Mouse (Mus musculus): Measurements from ENCODE around the gene Cct8l1. TPM values are rescaled to one million over a fixed set of nuclear protein-coding genes. Genes with fewer than 3 reads are reported as not detected.
A peak's percentile ranks its signal among the peaks of the same experiment; 100 is the strongest.

Gene Cct8l1
- polyA plus RNA-seq, 1 experiment from 2014 or later: 0.20 TPM

GRCm38 (mm10) chr5:25532256-25533147 lies 16.6 kb downstream of the Cct8l1 start:
- H3K9me3 ChIP-seq: no peaks in the 10 kb centered on the region
- H3K9ac ChIP-seq: no peak overlapping the region
- no peak overlapping the region for H3K4me2 ChIP-seq
- no peaks in the 10 kb centered on the region for H3K27me3 ChIP-seq
- no peaks in the 10 kb centered on the region for H3K36me3 ChIP-seq
- WGBS: 52% methylated on average over 18 of the region's 18 CpGs
- H3K4me3 ChIP-seq: no peak overlapping the region
- peak overlapping the region; percentile 1; the same call in 1 of the 2 replicates for H3K27ac ChIP-seq (replicated peaks)
- H3K4me1 ChIP-seq (replicated peaks): peaks cover 11% of the 10 kb centered on the region
- no peak for ATAC-seq (ENCODE audit: low read depth)

- Histone ChIP-seq H3K4me3 (no peak overlapping the region), H3K27ac (replicated peaks) (no peak overlapping the region), H3K27me3 (no peaks in the 10 kb centered on the region), H3K9ac (no peak overlapping the region), H3K36me3 (no peaks in the 10 kb centered on the region), H3K4me2 (no peak overlapping the region), H3K4me1 (replicated peaks) (peaks cover 11% of the 10 kb centered on the region), H3K9me3 (no peaks in the 10 kb centered on the region)
- 86% methylated on average over 5 of the region's 5 CpGs for WGBS
- ATAC-seq (ENCODE audit: low read depth): no peak
These were observed 17.4 kb downstream of the Cct8l1 start for GRCm38 (mm10) chr5:25533298-25533697.

- H3K4me2 ChIP-seq: no peak overlapping the region
- H3K9me3 ChIP-seq: no peaks in the 10 kb centered on the region
- H3K27ac ChIP-seq (replicated peaks): no peak overlapping the region
- peaks cover 4% of the 10 kb centered on the region; the same call in 1 of the 2 replicates for H3K4me1 ChIP-seq (replicated peaks)
- H3K4me3 ChIP-seq: no peak overlapping the region
- H3K27me3 ChIP-seq: no peaks in the 10 kb centered on the region
- no peak overlapping the region for H3K9ac ChIP-seq
- ATAC-seq (ENCODE audit: low read depth): no peak
- WGBS: 88% methylated on average over 2 of the region's 2 CpGs
- H3K36me3 ChIP-seq: no peaks in the 10 kb centered on the region
These were observed 19.7 kb downstream of the Cct8l1 start for GRCm38 (mm10) chr5:25535566-25535965.

- Histone ChIP-seq H3K4me3 (no peak overlapping the region), H3K9ac (no peak overlapping the region), H3K27ac (replicated peaks) (no peak overlapping the region), H3K4me1 (replicated peaks) (peaks cover 4% of the 10 kb centered on the region; the same call in 1 of the 2 replicates), H3K36me3 (no peaks in the 10 kb centered on the region), H3K9me3 (no peaks in the 10 kb centered on the region), H3K27me3 (no peaks in the 10 kb centered on the region), H3K4me2 (no peak overlapping the region)
- WGBS: 51% methylated on average over 2 of the region's 2 CpGs
- no peak for ATAC-seq (ENCODE audit: low read depth)
These were observed 20.6 kb downstream of the Cct8l1 start for GRCm38 (mm10) chr5:25536451-25536850.

GRCm38 (mm10) chr5:25536921-25537409 lies 21.1 kb downstream of the Cct8l1 start:
- H3K4me3 ChIP-seq: no peak overlapping the region
- H3K4me1 ChIP-seq (replicated peaks): peaks cover 4% of the 10 kb centered on the region; the same call in 1 of the 2 replicates
- H3K27ac ChIP-seq (replicated peaks): no peak overlapping the region
- H3K27me3 ChIP-seq: no peaks in the 10 kb centered on the region
- H3K4me2 ChIP-seq: no peak overlapping the region
- H3K36me3 ChIP-seq: no peaks in the 10 kb centered on the region
- 51% methylated on average over 6 of the region's 6 CpGs for WGBS
- H3K9ac ChIP-seq: no peak overlapping the region
- no peak for ATAC-seq (ENCODE audit: low read depth)
- no peaks in the 10 kb centered on the region for H3K9me3 ChIP-seq

GRCm38 (mm10) chr5:25540412-25540811 lies 24.5 kb downstream of the Cct8l1 start:
- Histone ChIP-seq H3K9me3 (no peaks in the 10 kb centered on the region), H3K27ac (replicated peaks) (no peak overlapping the region), H3K27me3 (no peaks in the 10 kb centered on the region), H3K9ac (no peak overlapping the region), H3K4me1 (replicated peaks) (no peaks in the 10 kb centered on the region), H3K4me3 (no peak overlapping the region), H3K36me3 (no peaks in the 10 kb centered on the region), H3K4me2 (no peak overlapping the region)
- ATAC-seq (ENCODE audit: low read depth): no peak

- H3K9me3 ChIP-seq: no peaks in the 10 kb centered on the region
- H3K4me1 ChIP-seq (replicated peaks): no peaks in the 10 kb centered on the region
- whole genome bisulfite sequencing: 92% methylated on average over 3 of the region's 3 CpGs
These were observed 25.1 kb downstream of the Cct8l1 start for GRCm38 (mm10) chr5:25540921-25541320.

GRCm38 (mm10) chr5:25541661-25542060 lies 25.8 kb downstream of the Cct8l1 start:
- no peaks in the 10 kb centered on the region for H3K4me1 ChIP-seq (replicated peaks)
- ATAC-seq (ENCODE audit: low read depth): no peak
- H3K36me3 ChIP-seq: no peaks in the 10 kb centered on the region
- 83% methylated on average over 2 of the region's 2 CpGs for WGBS
- H3K4me2 ChIP-seq: no peak overlapping the region
- no peaks in the 10 kb centered on the region for H3K9me3 ChIP-seq
- no peak overlapping the region for H3K9ac ChIP-seq
- H3K27ac ChIP-seq (replicated peaks): no peak overlapping the region
- H3K4me3 ChIP-seq: no peak overlapping the region
- no peaks in the 10 kb centered on the region for H3K27me3 ChIP-seq

More at GRCm38 (mm10) chr5:25540921-25541320, 25.1 kb downstream of the Cct8l1 start:
- no peak for ATAC-seq (ENCODE audit: low read depth)
- Histone ChIP-seq H3K27me3 (no peaks in the 10 kb centered on the region), H3K9ac (no peak overlapping the region), H3K27ac (replicated peaks) (no peak overlapping the region), H3K36me3 (no peaks in the 10 kb centered on the region), H3K4me3 (no peak overlapping the region), H3K4me2 (no peak overlapping the region)

- no peak for ATAC-seq (ENCODE audit: low read depth)
- no peak overlapping the region for H3K27ac ChIP-seq (replicated peaks)
- WGBS: 89% methylated on average over 3 of the region's 3 CpGs
- H3K36me3 ChIP-seq: no peaks in the 10 kb centered on the region
- H3K4me2 ChIP-seq: no peak overlapping the region
- no peaks in the 10 kb centered on the region for H3K27me3 ChIP-seq
- H3K4me1 ChIP-seq (replicated peaks): no peaks in the 10 kb centered on the region
- no peak overlapping the region for H3K9ac ChIP-seq
- no peaks in the 10 kb centered on the region for H3K9me3 ChIP-seq
- H3K4me3 ChIP-seq: no peak overlapping the region
These were observed 28.2 kb downstream of the Cct8l1 start for GRCm38 (mm10) chr5:25544061-25544460.

- no peaks in the 10 kb centered on the region for H3K9me3 ChIP-seq
- no peak overlapping the region for H3K4me2 ChIP-seq
- 94% methylated on average over 5 of the region's 5 CpGs for WGBS
- H3K4me1 ChIP-seq (replicated peaks): no peaks in the 10 kb centered on the region
- no peak overlapping the region for H3K4me3 ChIP-seq
- no peaks in the 10 kb centered on the region for H3K27me3 ChIP-seq
- H3K27ac ChIP-seq (replicated peaks): no peak overlapping the region
- no peak overlapping the region for H3K9ac ChIP-seq
- no peaks in the 10 kb centered on the region for H3K36me3 ChIP-seq
- no peak for ATAC-seq (ENCODE audit: low read depth)
These were observed 28.7 kb downstream of the Cct8l1 start for GRCm38 (mm10) chr5:25544566-25544965.

GRCm38 (mm10) chr5:25546912-25547311 lies 31.0 kb downstream of the Cct8l1 start:
- no peaks in the 10 kb centered on the region for H3K36me3 ChIP-seq
- H3K4me1 ChIP-seq (replicated peaks): no peaks in the 10 kb centered on the region
- H3K4me2 ChIP-seq: no peak overlapping the region
- H3K9me3 ChIP-seq: no peaks in the 10 kb centered on the region
- 98% methylated on average over 2 of the region's 2 CpGs for WGBS
- no peak overlapping the region for H3K4me3 ChIP-seq
- H3K27ac ChIP-seq (replicated peaks): no peak overlapping the region
- no peak overlapping the region for H3K9ac ChIP-seq
- ATAC-seq (ENCODE audit: low read depth): no peak
- H3K27me3 ChIP-seq: no peaks in the 10 kb centered on the region

GRCm38 (mm10) chr5:25550912-25551311 lies 35.0 kb downstream of the Cct8l1 start:
- no peaks in the 10 kb centered on the region for H3K36me3 ChIP-seq

More at GRCm38 (mm10) chr5:25550912-25551311, 35.0 kb downstream of the Cct8l1 start:
- H3K27ac ChIP-seq (replicated peaks): no peak overlapping the region
- no peaks in the 10 kb centered on the region for H3K9me3 ChIP-seq
- H3K4me3 ChIP-seq: no peak overlapping the region
- no peaks in the 10 kb centered on the region for H3K27me3 ChIP-seq
- H3K4me2 ChIP-seq: no peak overlapping the region
- ATAC-seq (ENCODE audit: low read depth): no peak
- 83% methylated on average over 1 of the region's 1 CpGs for WGBS
- H3K9ac ChIP-seq: no peak overlapping the region
- no peaks in the 10 kb centered on the region for H3K4me1 ChIP-seq (replicated peaks)
